Mouse (Mus musculus) brain, embryonic 14.5 days (tissue): Measurements from ENCODE around the gene Tigit. TPM values are rescaled to one million over a fixed set of nuclear protein-coding genes. Genes with fewer than 3 reads are reported as not detected.

Experiments used
- DNase-seq: peaks from one replicate; pipeline ENCODE4 v3.0.0-alpha.2; 2011; ENCODE audit warnings: low read depth
- CTCF ChIP-seq: fragments of 200-500 bp; IDR thresholded peaks from 2 replicates; pipeline ENCODE4 v1.5.1; 2012; ENCODE audit warnings: inconsistent platforms, mild to moderate bottlenecking, moderate library complexity, borderline replicate concordance; ENCODE audit not compliant: insufficient read depth, insufficient read length; ENCODE audit errors: extremely low read depth
- POLR2A ChIP-seq: fragments of 200-500 bp; IDR thresholded peaks from 2 replicates; pipeline ENCODE4 v1.6.1; 2012; ENCODE audit warnings: mild to moderate bottlenecking, inconsistent platforms, borderline replicate concordance; ENCODE audit not compliant: poor library complexity, insufficient read depth, insufficient read length, severe bottlenecking; ENCODE audit errors: extremely low read depth
- polyA plus RNA-seq: library from polyadenylated mRNA; depleted of rRNA; stranded (reverse); fragments of >200 nt; gene quantifications from 2 replicates; pipeline ENCODE4 v1.2.3, GENCODE M21; 2012; rRNA removed

Gene Tigit
- not detected in 2 replicates for polyA plus RNA-seq

GRCm38 (mm10) chr16:43663978-43664579, at the start of gene Tigit:
TSS of gene Tigit (minus strand) at chr16:43664146.
- TF ChIP-seq POLR2A (no peak), CTCF (no peak)
- DNase-seq = no peak

GRCm38 (mm10) chr16:43711361-43711760, 47.4 kb upstream of the Tigit start:
- TF ChIP-seq CTCF = no peak
- no peak for TF ChIP-seq POLR2A
- no peak for DNase-seq

DNA sequence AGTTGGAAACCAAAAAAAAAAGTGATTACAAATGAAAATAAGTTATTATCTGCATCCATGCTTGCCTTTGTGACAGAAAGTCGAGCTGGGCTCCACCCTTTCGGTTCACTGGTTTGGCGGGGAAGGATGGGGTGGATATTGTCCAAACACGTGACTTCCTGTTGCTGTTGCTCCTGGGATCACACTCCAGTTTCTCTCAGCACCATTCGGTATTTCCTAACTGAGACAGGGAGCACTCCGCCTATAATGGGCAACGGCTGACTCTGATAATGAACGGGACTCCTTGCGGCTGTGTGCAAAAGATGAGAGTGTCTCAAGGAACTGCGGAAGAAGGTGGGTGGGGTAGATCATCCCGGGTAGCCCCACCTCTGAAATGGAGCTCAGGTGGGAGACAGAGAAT, 46.7 kb upstream of the Tigit start:
- no peak for TF ChIP-seq POLR2A
- TF ChIP-seq CTCF = no peak
- DNase-seq = no peak

GRCm38 (mm10) chr16:43710134-43710475, 46.2 kb upstream of the Tigit start:
- DNase-seq = no peak
- TF ChIP-seq CTCF (no peak), POLR2A (no peak)

DNA sequence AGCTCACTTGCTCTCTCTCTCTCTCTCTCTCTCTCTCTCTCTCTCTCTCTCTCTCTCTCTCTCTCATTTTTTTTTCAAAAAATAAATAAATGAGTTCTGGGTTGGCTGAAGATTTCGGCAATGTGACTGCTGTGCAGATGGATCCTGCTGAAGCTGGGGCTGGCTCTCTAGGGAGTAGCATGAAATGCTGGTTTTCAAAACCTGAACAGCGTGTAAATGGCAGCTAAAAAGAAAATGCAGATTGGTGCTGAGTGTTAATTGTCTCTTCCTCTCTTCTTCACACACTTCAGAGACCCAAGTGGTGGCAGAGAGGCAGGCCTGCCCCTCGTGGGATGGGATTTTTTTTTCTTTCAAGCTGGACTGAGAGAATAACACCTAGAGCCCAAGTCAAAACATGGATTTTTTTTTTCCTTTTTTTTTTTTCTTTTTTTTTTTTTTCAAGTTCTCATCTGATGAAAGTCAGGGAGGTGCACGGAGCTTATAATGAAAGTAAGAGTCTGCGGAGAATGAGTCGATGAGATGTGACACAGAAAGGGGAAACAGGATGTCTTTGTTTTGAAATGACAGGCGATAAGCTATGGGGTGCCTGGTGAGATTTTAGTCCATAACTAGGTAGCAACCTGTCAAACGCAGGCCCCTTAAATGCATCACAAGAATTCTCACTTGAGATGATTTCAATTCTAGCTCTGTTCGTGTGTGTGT, 45.6 kb upstream of the Tigit start:
- TF ChIP-seq CTCF (no peak), POLR2A (no peak)
- DNase-seq = peak; percentile 79

GRCm38 (mm10) chr16:43709062-43709413, 45.1 kb upstream of the Tigit start:
- DNase-seq = peak; percentile 61
- TF ChIP-seq POLR2A (no peak), CTCF (no peak)

- TF ChIP-seq POLR2A (no peak), CTCF (no peak)
- DNase-seq = peak; percentile 34
These were observed 44.6 kb upstream of the Tigit start for GRCm38 (mm10) chr16:43708335-43709061.

- DNase-seq = peak; percentile 35
- TF ChIP-seq POLR2A = no peak
- TF ChIP-seq CTCF = no peak
These were observed 38.0 kb upstream of the Tigit start for GRCm38 (mm10) chr16:43701765-43702504.

- TF ChIP-seq CTCF (no peak), POLR2A (no peak)
- DNase-seq = peak; percentile 15
These were observed 36.6 kb upstream of the Tigit start for GRCm38 (mm10) chr16:43700575-43700974.

GRCm38 (mm10) chr16:43698735-43699649, 35.0 kb upstream of the Tigit start:
- TF ChIP-seq CTCF = no peak
- no peak for TF ChIP-seq POLR2A
- no peak for DNase-seq
